Mouse (Mus musculus): Measurements from ENCODE around the gene Fam227b. TPM values are rescaled to one million over a fixed set of nuclear protein-coding genes. Genes with fewer than 3 reads are reported as not detected.

The Fam227b gene
- polyA plus RNA-seq, 1 experiment: 0.80 TPM

GRCm38 (mm10) chr2:126053657-126054056 is 98.1 kb downstream of the Fam227b start:
- Histone ChIP-seq H3K4me1 (ENCODE audit: control insufficient read depth, insufficient read depth, low read length) (no peaks in the 10 kb centered on the region), H3K4me3 (replicated peaks; ENCODE audit: insufficient read depth, low read depth, low read length) (no peak overlapping the region), H3K27ac (ENCODE audit: insufficient read depth, low read length) (no peak overlapping the region), H3K27me3 (ENCODE audit: control insufficient read depth, insufficient read depth, low read length) (no peaks in the 10 kb centered on the region)
- no peak for DNase-seq
- no peak for TF ChIP-seq POLR2A (IDR thresholded peaks at IDR 0.05; ENCODE audit: borderline replicate concordance, insufficient read depth, low read length)
- TF ChIP-seq CTCF (IDR thresholded peaks at IDR 0.05; ENCODE audit: borderline replicate concordance, insufficient read depth, low read depth, low read length): no peak
- WGBS: 64% methylated on average over 5 of the region's 5 CpGs

GRCm38 (mm10) chr2:126052749-126053557 is 98.9 kb downstream of the Fam227b start:
- Histone ChIP-seq H3K27me3 (ENCODE audit: control insufficient read depth, insufficient read depth, low read length) (no peaks in the 10 kb centered on the region), H3K4me3 (replicated peaks; ENCODE audit: insufficient read depth, low read depth, low read length) (no peak overlapping the region), H3K27ac (ENCODE audit: insufficient read depth, low read length) (no peak overlapping the region), H3K4me1 (ENCODE audit: control insufficient read depth, insufficient read depth, low read length) (no peaks in the 10 kb centered on the region)
- no peak for TF ChIP-seq POLR2A (IDR thresholded peaks at IDR 0.05; ENCODE audit: borderline replicate concordance, insufficient read depth, low read length)
- no peak for TF ChIP-seq CTCF (IDR thresholded peaks at IDR 0.05; ENCODE audit: borderline replicate concordance, insufficient read depth, low read depth, low read length)
- DNase-seq: no peak
- 43% methylated on average over 6 of the region's 6 CpGs for whole genome bisulfite sequencing

- no peaks in the 10 kb centered on the region for H3K27me3 ChIP-seq (ENCODE audit: control insufficient read depth, insufficient read depth, low read length)
- no peak overlapping the region for H3K27ac ChIP-seq (ENCODE audit: insufficient read depth, low read length)
- TF ChIP-seq CTCF (IDR thresholded peaks at IDR 0.05; ENCODE audit: borderline replicate concordance, insufficient read depth, low read depth, low read length) (no peak), POLR2A (IDR thresholded peaks at IDR 0.05; ENCODE audit: borderline replicate concordance, insufficient read depth, low read length) (no peak)
- no peaks in the 10 kb centered on the region for H3K4me1 ChIP-seq (ENCODE audit: control insufficient read depth, insufficient read depth, low read length)
- WGBS: 87% methylated on average over 5 of the region's 5 CpGs
- H3K4me3 ChIP-seq (replicated peaks; ENCODE audit: insufficient read depth, low read depth, low read length): no peak overlapping the region
- no peak for DNase-seq
These were observed 106.2 kb downstream of the Fam227b start for GRCm38 (mm10) chr2:126045621-126046020.

GRCm38 (mm10) chr2:126042674-126043073 is 109.1 kb downstream of the Fam227b start:
- 44% methylated on average over 3 of the region's 3 CpGs for WGBS
- H3K4me3 ChIP-seq (replicated peaks; ENCODE audit: insufficient read depth, low read depth, low read length): no peak overlapping the region
- H3K27ac ChIP-seq (ENCODE audit: insufficient read depth, low read length): no peak overlapping the region
- DNase-seq: no peak
- H3K27me3 ChIP-seq (ENCODE audit: control insufficient read depth, insufficient read depth, low read length): no peaks in the 10 kb centered on the region
- TF ChIP-seq POLR2A (IDR thresholded peaks at IDR 0.05; ENCODE audit: borderline replicate concordance, insufficient read depth, low read length) (no peak), CTCF (IDR thresholded peaks at IDR 0.05; ENCODE audit: borderline replicate concordance, insufficient read depth, low read depth, low read length) (no peak)
- no peaks in the 10 kb centered on the region for H3K4me1 ChIP-seq (ENCODE audit: control insufficient read depth, insufficient read depth, low read length)

GRCm38 (mm10) chr2:126041237-126041636 is 110.6 kb downstream of the Fam227b start:
- no peak overlapping the region for H3K4me3 ChIP-seq (replicated peaks; ENCODE audit: insufficient read depth, low read depth, low read length)
- no peak overlapping the region for H3K27ac ChIP-seq (ENCODE audit: insufficient read depth, low read length)
- no peak for DNase-seq
- no peaks in the 10 kb centered on the region for H3K27me3 ChIP-seq (ENCODE audit: control insufficient read depth, insufficient read depth, low read length)
- 40% methylated on average over 6 of the region's 6 CpGs for WGBS
- TF ChIP-seq POLR2A (IDR thresholded peaks at IDR 0.05; ENCODE audit: borderline replicate concordance, insufficient read depth, low read length) (no peak), CTCF (IDR thresholded peaks at IDR 0.05; ENCODE audit: borderline replicate concordance, insufficient read depth, low read depth, low read length) (no peak)
- no peaks in the 10 kb centered on the region for H3K4me1 ChIP-seq (ENCODE audit: control insufficient read depth, insufficient read depth, low read length)

- Histone ChIP-seq H3K4me1 (ENCODE audit: control insufficient read depth, insufficient read depth, low read length) (no peaks in the 10 kb centered on the region), H3K27me3 (ENCODE audit: control insufficient read depth, insufficient read depth, low read length) (no peaks in the 10 kb centered on the region), H3K27ac (ENCODE audit: insufficient read depth, low read length) (no peak overlapping the region), H3K4me3 (replicated peaks; ENCODE audit: insufficient read depth, low read depth, low read length) (no peak overlapping the region)
- TF ChIP-seq POLR2A (IDR thresholded peaks at IDR 0.05; ENCODE audit: borderline replicate concordance, insufficient read depth, low read length) (no peak), CTCF (IDR thresholded peaks at IDR 0.05; ENCODE audit: borderline replicate concordance, insufficient read depth, low read depth, low read length) (no peak)
- no peak for DNase-seq
- 75% methylated on average over 2 of the region's 2 CpGs for WGBS
These were observed 111.2 kb downstream of the Fam227b start for GRCm38 (mm10) chr2:126040651-126041050.

GRCm38 (mm10) chr2:126039414-126039891 is 112.4 kb downstream of the Fam227b start:
- Histone ChIP-seq H3K4me1 (ENCODE audit: control insufficient read depth, insufficient read depth, low read length) (no peaks in the 10 kb centered on the region), H3K27me3 (ENCODE audit: control insufficient read depth, insufficient read depth, low read length) (no peaks in the 10 kb centered on the region), H3K27ac (ENCODE audit: insufficient read depth, low read length) (no peak overlapping the region), H3K4me3 (replicated peaks; ENCODE audit: insufficient read depth, low read depth, low read length) (no peak overlapping the region)
- 54% methylated on average over 4 of the region's 4 CpGs for WGBS
- peak in 1 of 2 experiments; percentile 6 for DNase-seq
- no peak for TF ChIP-seq CTCF (IDR thresholded peaks at IDR 0.05; ENCODE audit: borderline replicate concordance, insufficient read depth, low read depth, low read length)
- no peak for TF ChIP-seq POLR2A (IDR thresholded peaks at IDR 0.05; ENCODE audit: borderline replicate concordance, insufficient read depth, low read length)
